Comparison of ENCODE assay signal across 18 mouse cellular contexts in genomic region chr1:43171093-43171492, GRCm38 (mm10). TPM values are rescaled to one million over a fixed set of nuclear protein-coding genes. Genes with fewer than 3 reads are reported as not detected.
DNase-seq lines count a peak whose midpoint lies in the region; ATAC-seq and TF ChIP-seq lines count a peak whose summit lies in the region.
"Had no signal": no experiment of that assay in that cellular context is flagged by ENCODE, and none has a peak within 500 bp of the region (broad histone marks: within the 10 kb centered on the region; RNA-seq: fewer than 3 reads in every experiment).

No protein-coding gene starts in this region.

- no peaks in the 10 kb centered on the region for H3K36me3 ChIP-seq in heart, embryonic 12.5 days
- no peaks in the 10 kb centered on the region for H3K36me3 ChIP-seq in kidney, embryonic 15.5 days
- H3K36me3 ChIP-seq in C2C12 (ENCODE audit: control insufficient read depth, insufficient read depth), result no peaks in the 10 kb centered on the region
- H3K36me3 ChIP-seq in hindbrain, embryonic 16.5 days (ENCODE audit: control insufficient read depth, insufficient read depth, low read length), result no peaks in the 10 kb centered on the region
- H3K36me3 ChIP-seq: forebrain, embryonic 15.5 days; G1E; hindbrain, embryonic 10.5 days; limb, embryonic 15.5 days; neural tube, embryonic 13.5 days had no signal

- no peak overlapping the region for H3ac ChIP-seq in C2C12 (ENCODE audit: control insufficient read depth, insufficient read length, low read depth)

- intact Hi-C loops in heart, postnatal 36 days (cut with DNase I), result no loop called here

- H3K4me2 ChIP-seq in heart, embryonic 12.5 days, result no peak overlapping the region
- H3K4me2 ChIP-seq in kidney, embryonic 15.5 days, result no peak overlapping the region
- no peak overlapping the region for H3K4me2 ChIP-seq in hindbrain, embryonic 16.5 days (ENCODE audit: low read length)
- H3K4me2 ChIP-seq: forebrain, embryonic 15.5 days; limb, embryonic 15.5 days; neural tube, embryonic 13.5 days had no signal

- H3K9ac ChIP-seq in heart, embryonic 12.5 days, result no peak overlapping the region
- no peak overlapping the region for H3K9ac ChIP-seq in kidney, embryonic 15.5 days
- H3K9ac ChIP-seq in hindbrain, embryonic 16.5 days (ENCODE audit: low read depth, low read length), result no peak overlapping the region
- H3K9ac ChIP-seq: forebrain, embryonic 15.5 days; limb, embryonic 15.5 days; neural tube, embryonic 13.5 days had no signal

- H3K4me1 ChIP-seq in heart, embryonic 12.5 days (replicated peaks), result peaks cover 60% of the 10 kb centered on the region
- H3K4me1 ChIP-seq in kidney, embryonic 15.5 days, result peaks cover 33% of the 10 kb centered on the region
- no peaks in the 10 kb centered on the region for H3K4me1 ChIP-seq in hindbrain, embryonic 16.5 days (ENCODE audit: control insufficient read depth, insufficient read depth, low read depth, low read length)
- H3K4me1 ChIP-seq: forebrain, embryonic 15.5 days; hindbrain, embryonic 10.5 days; neural tube, embryonic 13.5 days had no signal

- H3K9me3 ChIP-seq in heart, embryonic 12.5 days (replicated peaks), result no peaks in the 10 kb centered on the region
- no peaks in the 10 kb centered on the region for H3K9me3 ChIP-seq in kidney, embryonic 15.5 days (replicated peaks)
- H3K9me3 ChIP-seq in hindbrain, embryonic 16.5 days (ENCODE audit: control insufficient read depth, low read length), result no peaks in the 10 kb centered on the region
- H3K9me3 ChIP-seq: forebrain, embryonic 15.5 days; G1E; hindbrain, embryonic 10.5 days; limb, embryonic 15.5 days; neural tube, embryonic 13.5 days had no signal

- WGBS in heart, embryonic 12.5 days, result 14% methylated on average over 3 of the region's 3 CpGs
- 18% methylated on average over 3 of the region's 3 CpGs for WGBS in kidney, embryonic 15.5 days
- 54% methylated on average over 3 of the region's 3 CpGs for WGBS in hindbrain, embryonic 16.5 days

- peak overlapping the region; percentile 74 for H3K27ac ChIP-seq in heart, embryonic 12.5 days (ENCODE audit: poor library complexity, severe bottlenecking)
- peak overlapping the region; percentile 19 for H3K27ac ChIP-seq in kidney, embryonic 15.5 days
- H3K27ac ChIP-seq in hindbrain, embryonic 16.5 days (ENCODE audit: low read depth, low read length), result no peak overlapping the region
- H3K27ac ChIP-seq: forebrain, embryonic 15.5 days; gastrocnemius, adult 2 months; hindbrain, embryonic 10.5 days; limb, embryonic 15.5 days; neural tube, embryonic 13.5 days had no signal

- no peaks in the 10 kb centered on the region for H3K79me2 ChIP-seq in C2C12 (ENCODE audit: control insufficient read depth, insufficient read depth)

- ATAC-seq in heart, embryonic 12.5 days (ENCODE audit: insufficient number of reproducible peaks, low FRiP score), result no peak
- ATAC-seq in kidney, embryonic 15.5 days (replicated peaks; ENCODE audit: low FRiP score), result no peak
- no peak for ATAC-seq in hindbrain, embryonic 16.5 days
- ATAC-seq: forebrain, embryonic 15.5 days had no signal

- no peaks in the 10 kb centered on the region for H3K79me3 ChIP-seq in C2C12 (ENCODE audit: low read depth)

- no peak overlapping the region for H3K4me3 ChIP-seq in heart, embryonic 12.5 days
- no peak overlapping the region for H3K4me3 ChIP-seq in kidney, embryonic 15.5 days (replicated peaks)
- no peak overlapping the region for H3K4me3 ChIP-seq in C2C12 (ENCODE audit: insufficient read depth, poor library complexity, severe bottlenecking)
- H3K4me3 ChIP-seq in hindbrain, embryonic 16.5 days (ENCODE audit: low read length), result no peak overlapping the region
- H3K4me3 ChIP-seq: erythroblast, embryonic 14.5 days; forebrain, embryonic 15.5 days; gastrocnemius, adult 2 months; hindbrain, embryonic 10.5 days; limb, embryonic 15.5 days; neural tube, embryonic 13.5 days had no signal

- no peaks in the 10 kb centered on the region for H3K27me3 ChIP-seq in heart, embryonic 12.5 days (replicated peaks)
- H3K27me3 ChIP-seq in kidney, embryonic 15.5 days, result no peaks in the 10 kb centered on the region
- no peaks in the 10 kb centered on the region for H3K27me3 ChIP-seq in C2C12 (ENCODE audit: control insufficient read depth, insufficient read depth, insufficient read length)
- no peaks in the 10 kb centered on the region for H3K27me3 ChIP-seq in hindbrain, embryonic 16.5 days (replicated peaks; ENCODE audit: control insufficient read depth, insufficient read depth, low read length)
- H3K27me3 ChIP-seq: forebrain, embryonic 15.5 days; limb, embryonic 15.5 days; neural tube, embryonic 13.5 days had no signal

- TF ChIP-seq CTCF in C2C12 (IDR thresholded peaks at IDR 0.05; ENCODE audit: control insufficient read depth, insufficient read depth, insufficient read length), result no peak

- no peak for DNase-seq in heart, postnatal 36 days
- DNase-seq in kidney, adult 11 months, result no peak
- DNase-seq in heart, postnatal 4 days, result peak; percentile 48
- DNase-seq in c-Kit-positive CD71-positive TER-119-positive erythroid progenitor cells, embryonic 14.5 days (ENCODE audit: low spot score), result no peak
- DNase-seq: adrenal gland, adult 8-10 months; cerebellum, adult 2 months; gastrocnemius, adult 2 months; lung, adult 2 months had no signal

TF ChIP-seq in C2C12, 6 proteins besides CTCF, POLR2A, EP300 and RAD21:
- TF ChIP-seq USF1 (IDR thresholded peaks at IDR 0.05; ENCODE audit: low read depth) (peak; percentile 97), MAX (IDR thresholded peaks at IDR 0.05) (peak; percentile 62), MYOG (IDR thresholded peaks at IDR 0.05; ENCODE audit: control insufficient read depth, extremely low read depth, insufficient read length) (no peak)

RNA-seq across cellular contexts. Expression of gene Fhl2, which starts 25.7 kb away (rescaled TPM):
- polyA plus RNA-seq in heart, embryonic 12.5 days (2016; fragmentation: Nextera tagmentation; extraction: Ambion mirVana), result 203 and 205 TPM in 2 replicates
- 1,000 to 10,000 TPM; 1,415 to 1,925 TPM for total RNA-seq in heart, postnatal 36 days (2021)
- polyA plus RNA-seq in kidney, embryonic 15.5 days (2015; fragmentation: Nextera tagmentation; extraction: Ambion mirVana), result 90.7 and 92.4 TPM in 2 replicates
- polyA plus RNA-seq in C2C12 (2012; fragmentation: generic; extraction: Trizol), result 135 TPM
- total RNA-seq in heart, postnatal 4 days (2021), result 1,000 to 10,000 TPM; 1,103 to 1,257 TPM
- 27.1 and 30.9 TPM in 2 replicates for polyA plus RNA-seq in hindbrain, embryonic 16.5 days (2015; fragmentation: Nextera tagmentation; extraction: Ambion mirVana)
- polyA plus RNA-seq: erythroblast, embryonic 14.5 days; G1E had no signal
